Mouse (Mus musculus) neural tube, embryonic 14.5 days (tissue): ENCODE measurements at regions not wholly inside any gene's neighbourhood (a gene's known extent, or its start where the extent isn't known, plus 50 kb on each side); places are given as distances from the start of the nearest gene placed in this dataset.

ENCODE experiments used
- ATAC-seq: fragments of 200-750 bp; cut with Nextera tagmentation; 2 replicates; pipeline ENCODE4 v1.8.0; 2017; ENCODE audit warnings: low read depth, mild to moderate bottlenecking, moderate TSS enrichment, moderate library complexity
- H3K27ac ChIP-seq: fragments of 300-500 bp; sonication (generic); 2 replicates; pipeline ENCODE4 v1.5.1; 2014; ENCODE audit warnings: low read depth, mild to moderate bottlenecking, control low read depth, low read length, moderate library complexity, mixed read lengths
- H3K27me3 ChIP-seq: fragments of 300-500 bp; sonication (generic); 2 replicates; pipeline ENCODE4 v1.6.1; 2014; ENCODE audit warnings: low read length; ENCODE audit not compliant: control insufficient read depth, insufficient read depth
- H3K36me3 ChIP-seq: fragments of 300-500 bp; sonication (generic); 2 replicates; pipeline ENCODE4 v1.6.1; 2014; ENCODE audit warnings: low read length, mixed read lengths; ENCODE audit not compliant: control insufficient read depth, insufficient read depth
- H3K4me1 ChIP-seq: fragments of 300-500 bp; sonication (generic); 2 replicates; pipeline ENCODE4 v1.6.1; 2014; ENCODE audit warnings: low read length; ENCODE audit not compliant: control insufficient read depth, insufficient read depth
- H3K4me2 ChIP-seq: fragments of 300-500 bp; sonication (generic); 2 replicates; pipeline ENCODE4 v1.6.1; 2014; ENCODE audit warnings: mild to moderate bottlenecking, low read depth, low read length, control low read depth
- H3K4me3 ChIP-seq: fragments of 300-500 bp; sonication (generic); 2 replicates; pipeline ENCODE4 v1.5.1; 2014; ENCODE audit warnings: low read depth, low read length, control low read depth, mixed read lengths
- H3K9ac ChIP-seq: fragments of 300-500 bp; sonication (generic); replicated peaks from 2 replicates; pipeline ENCODE4 v1.6.1; 2014; ENCODE audit warnings: low read depth, mild to moderate bottlenecking, control low read depth, low read length, mixed read lengths
- H3K9me3 ChIP-seq: fragments of 300-500 bp; sonication (generic); 2 replicates; pipeline ENCODE4 v1.6.1; 2016; ENCODE audit warnings: low read length; ENCODE audit not compliant: control insufficient read depth
- WGBS: fragments of 180-500 bp; shearing (Covaris S2); extraction: QIAGEN DNeasy Blood & Tissue Kit; methylation state at CpG from one replicate; pipeline ENCODE4 v1.1.7; 2014; 5-methylcytosine and 5-hydroxymethylcytosine counted together

GRCm38 (mm10) chr10:26520879-26521278 lies 145.1 kb upstream of the L3mbtl3 start:
- 84% methylated on average over 6 of the region's 6 CpGs for WGBS
- H3K27me3 ChIP-seq = no peaks in the 10 kb centered on the region
- H3K9me3 ChIP-seq = no peaks in the 10 kb centered on the region
- no peak overlapping the region for H3K27ac ChIP-seq
- H3K36me3 ChIP-seq = no peaks in the 10 kb centered on the region
- no peak for ATAC-seq
- H3K9ac ChIP-seq = no peak overlapping the region
- no peaks in the 10 kb centered on the region for H3K4me1 ChIP-seq
- H3K4me2 ChIP-seq = no peak overlapping the region
- H3K4me3 ChIP-seq = no peak overlapping the region

GRCm38 (mm10) chr10:26525848-26526546 lies 150.2 kb upstream of the L3mbtl3 start:
- whole genome bisulfite sequencing = 81% methylated on average over 4 of the region's 4 CpGs
- no peaks in the 10 kb centered on the region for H3K4me1 ChIP-seq
- H3K4me3 ChIP-seq = no peak overlapping the region
- no peaks in the 10 kb centered on the region for H3K9me3 ChIP-seq
- H3K27ac ChIP-seq = no peak overlapping the region
- H3K27me3 ChIP-seq = no peaks in the 10 kb centered on the region
- H3K4me2 ChIP-seq = no peak overlapping the region
- ATAC-seq = no peak
- H3K36me3 ChIP-seq = no peaks in the 10 kb centered on the region
- no peak overlapping the region for H3K9ac ChIP-seq

- Histone ChIP-seq H3K27ac (no peak overlapping the region), H3K4me2 (no peak overlapping the region), H3K36me3 (no peaks in the 10 kb centered on the region), H3K9ac (no peak overlapping the region), H3K9me3 (no peaks in the 10 kb centered on the region), H3K4me1 (no peaks in the 10 kb centered on the region), H3K4me3 (no peak overlapping the region), H3K27me3 (no peaks in the 10 kb centered on the region)
- ATAC-seq = no peak
Measured at GRCm38 (mm10) chr10:26540189-26540588, 164.4 kb upstream of the L3mbtl3 start.

GRCm38 (mm10) chr10:26544061-26544460 lies 168.3 kb upstream of the L3mbtl3 start:
- Histone ChIP-seq H3K4me1 (no peaks in the 10 kb centered on the region), H3K36me3 (no peaks in the 10 kb centered on the region), H3K4me3 (no peak overlapping the region), H3K27me3 (no peaks in the 10 kb centered on the region), H3K9ac (no peak overlapping the region), H3K4me2 (no peak overlapping the region), H3K27ac (no peak overlapping the region), H3K9me3 (no peaks in the 10 kb centered on the region)
- ATAC-seq = no peak
- WGBS = 93% methylated on average over 1 of the region's 1 CpGs

- ATAC-seq = no peak
- Histone ChIP-seq H3K9ac (no peak overlapping the region), H3K4me1 (no peaks in the 10 kb centered on the region), H3K27ac (no peak overlapping the region), H3K4me2 (no peak overlapping the region), H3K27me3 (no peaks in the 10 kb centered on the region), H3K4me3 (no peak overlapping the region), H3K9me3 (no peaks in the 10 kb centered on the region), H3K36me3 (no peaks in the 10 kb centered on the region)
- WGBS = 84% methylated on average over 1 of the region's 1 CpGs
Measured at GRCm38 (mm10) chr10:26544796-26545195, 169.0 kb upstream of the L3mbtl3 start.

GRCm38 (mm10) chr10:26556246-26556645 lies 180.5 kb upstream of the L3mbtl3 start:
- ATAC-seq = no peak
- H3K9ac ChIP-seq = no peak overlapping the region

GRCm38 (mm10) chr10:26558118-26558517 lies 182.3 kb upstream of the L3mbtl3 start:
- ATAC-seq = no peak
- Histone ChIP-seq H3K4me3 (no peak overlapping the region), H3K36me3 (no peaks in the 10 kb centered on the region), H3K4me1 (no peaks in the 10 kb centered on the region), H3K4me2 (no peak overlapping the region), H3K27ac (no peak overlapping the region), H3K27me3 (no peaks in the 10 kb centered on the region), H3K9ac (no peak overlapping the region), H3K9me3 (no peaks in the 10 kb centered on the region)
- 66% methylated on average over 1 of the region's 1 CpGs for WGBS

More at GRCm38 (mm10) chr10:26556246-26556645, 180.5 kb upstream of the L3mbtl3 start:
- no peak overlapping the region for H3K4me3 ChIP-seq
- H3K4me2 ChIP-seq = no peak overlapping the region
- no peaks in the 10 kb centered on the region for H3K4me1 ChIP-seq
- no peaks in the 10 kb centered on the region for H3K36me3 ChIP-seq
- no peaks in the 10 kb centered on the region for H3K9me3 ChIP-seq
- no peaks in the 10 kb centered on the region for H3K27me3 ChIP-seq
- H3K27ac ChIP-seq = no peak overlapping the region
- WGBS = 83% methylated on average over 8 of the region's 8 CpGs

GRCm38 (mm10) chr10:26559323-26559722 lies 183.6 kb upstream of the L3mbtl3 start:
- WGBS = 88% methylated on average over 4 of the region's 4 CpGs
- no peaks in the 10 kb centered on the region for H3K27me3 ChIP-seq

GRCm38 (mm10) chr10:26560456-26560855 lies 184.7 kb upstream of the L3mbtl3 start:
- no peaks in the 10 kb centered on the region for H3K4me1 ChIP-seq
- WGBS = 83% methylated on average over 4 of the region's 4 CpGs
- ATAC-seq = no peak
- no peaks in the 10 kb centered on the region for H3K27me3 ChIP-seq
- H3K9me3 ChIP-seq = no peaks in the 10 kb centered on the region
- no peak overlapping the region for H3K27ac ChIP-seq
- H3K36me3 ChIP-seq = no peaks in the 10 kb centered on the region
- H3K9ac ChIP-seq = no peak overlapping the region
- no peak overlapping the region for H3K4me3 ChIP-seq
- no peak overlapping the region for H3K4me2 ChIP-seq

More at GRCm38 (mm10) chr10:26559323-26559722, 183.6 kb upstream of the L3mbtl3 start:
- Histone ChIP-seq H3K27ac (no peak overlapping the region), H3K9ac (no peak overlapping the region), H3K4me1 (no peaks in the 10 kb centered on the region), H3K4me2 (no peak overlapping the region), H3K4me3 (no peak overlapping the region), H3K36me3 (no peaks in the 10 kb centered on the region), H3K9me3 (no peaks in the 10 kb centered on the region)
- ATAC-seq = no peak
